ENCODE assay signal across 13 mouse cellular contexts in the genomic region with DNA sequence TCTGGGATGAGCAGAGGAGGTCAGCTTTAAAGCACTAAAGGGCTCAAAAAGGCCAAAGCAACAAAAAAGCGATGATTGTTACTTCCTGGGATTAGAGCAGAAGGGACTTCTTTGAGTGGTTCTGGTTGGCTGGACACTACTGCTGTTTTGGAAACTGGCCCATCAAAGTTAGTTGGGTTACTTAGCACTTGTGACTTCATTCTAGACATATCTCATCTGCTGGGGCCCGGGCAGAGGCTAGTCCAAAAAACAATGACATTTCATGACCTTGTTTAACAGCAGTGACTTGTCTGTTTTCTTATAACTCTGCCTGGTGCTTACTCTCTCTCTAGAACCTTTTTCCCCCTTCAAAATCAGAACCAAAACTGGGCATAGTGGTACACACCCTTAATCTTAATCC.
"Had no signal": no experiment of that assay in that cellular context is flagged by ENCODE, and none has a peak within 500 bp of the region (broad histone marks: within the 10 kb centered on the region; RNA-seq: fewer than 3 reads in every experiment).

No protein-coding gene starts in this region.

- H3K4me1 ChIP-seq: intestine, embryonic 15.5 days; limb, embryonic 13.5 days had no signal

- H3K4me2 ChIP-seq: intestine, embryonic 15.5 days; limb, embryonic 13.5 days; liver, embryonic 11.5 days; lung, embryonic 14.5 days; midbrain, embryonic 15.5 days had no signal

- ATAC-seq: intestine, embryonic 15.5 days; midbrain, embryonic 15.5 days had no signal

- H3K4me3 ChIP-seq: intestine, embryonic 15.5 days; layer of hippocampus, adult 2 months; limb, embryonic 13.5 days; midbrain, embryonic 10.5 days; midbrain, embryonic 15.5 days had no signal

- H3K27me3 ChIP-seq: intestine, embryonic 15.5 days; limb, embryonic 13.5 days; midbrain, embryonic 15.5 days had no signal

- DNase-seq: left cerebral cortex, postnatal 4 days; lung, embryonic 14.5 days; lung, postnatal 10 days; lung, postnatal 4 days; right cerebral cortex, postnatal 14 days; thymus, postnatal 4 days had no signal

- H3K9ac ChIP-seq: intestine, embryonic 15.5 days; limb, embryonic 13.5 days; lung, embryonic 14.5 days; midbrain, embryonic 15.5 days had no signal

- H3K27ac ChIP-seq: intestine, embryonic 15.5 days; layer of hippocampus, adult 2 months; limb, embryonic 13.5 days; midbrain, embryonic 10.5 days; midbrain, embryonic 15.5 days; stomach, postnatal 0 days had no signal

- H3K36me3 ChIP-seq: intestine, embryonic 15.5 days; limb, embryonic 13.5 days; midbrain, embryonic 10.5 days; midbrain, embryonic 15.5 days had no signal

- H3K9me3 ChIP-seq: intestine, embryonic 15.5 days; limb, embryonic 13.5 days; midbrain, embryonic 10.5 days; midbrain, embryonic 15.5 days had no signal
